Mouse (Mus musculus) granulocyte monocyte progenitor cell, adult 5-6 weeks (primary cell): ENCODE measurements around the gene Rps11. TPM values are rescaled to one million over a fixed set of nuclear protein-coding genes. Genes with fewer than 3 reads are reported as not detected.

ENCODE experiments used
- ATAC-seq: replicated peaks from 2 replicates; pipeline ENCODE4 v1.8.0; 2016; ENCODE audit warnings: mild to moderate bottlenecking, moderate TSS enrichment, inconsistent platforms; ENCODE audit not compliant: poor library complexity, severe bottlenecking
- total RNA-seq, 2 experiments: library from RNA; stranded (forward) in 1 of 2; stranded (reverse) in 1 of 2; fragments of 200-712, 200-1000 nt in 1 of 2; fragments of >200 nt in 1 of 2; fragmentation: Nextera tagmentation in 1 of 2; gene quantifications; 2 replicates each; pipeline ENCODE4 v1.2.3; 2014 to 2017

The Rps11 gene
- total RNA-seq, 2 experiments from 2014 or later, result 963 to 3,834 TPM

GRCm38 (mm10) chr7:45091001-45091990 lies 32.9 kb downstream of the Rps11 start:
- ATAC-seq, result peak; percentile 77

GRCm38 (mm10) chr7:45090251-45090977 lies 33.8 kb downstream of the Rps11 start:
- ATAC-seq, result peak; percentile 53

GRCm38 (mm10) chr7:45088597-45088996 lies 35.6 kb downstream of the Rps11 start:
- ATAC-seq, result no peak

GRCm38 (mm10) chr7:45086084-45086483 lies 38.2 kb downstream of the Rps11 start:
- no peak for ATAC-seq

GRCm38 (mm10) chr7:45083300-45083890 lies 40.8 kb downstream of the Rps11 start:
- ATAC-seq, result no peak

GRCm38 (mm10) chr7:45082401-45083299 lies 41.6 kb downstream of the Rps11 start:
- ATAC-seq, result peak; percentile 77

GRCm38 (mm10) chr7:45081016-45081415 lies 43.2 kb downstream of the Rps11 start:
- no peak for ATAC-seq

- ATAC-seq, result peak; percentile 36
These were observed 44.4 kb downstream of the Rps11 start for GRCm38 (mm10) chr7:45079856-45080255.

GRCm38 (mm10) chr7:45078513-45078912 lies 45.7 kb downstream of the Rps11 start:
- ATAC-seq, result no peak

GRCm38 (mm10) chr7:45077829-45078228 lies 46.4 kb downstream of the Rps11 start:
- no peak for ATAC-seq

GRCm38 (mm10) chr7:45077322-45077721 lies 46.9 kb downstream of the Rps11 start:
- no peak for ATAC-seq

- no peak for ATAC-seq
These were observed 47.7 kb downstream of the Rps11 start for GRCm38 (mm10) chr7:45076501-45076900.

GRCm38 (mm10) chr7:45075405-45075804 lies 48.8 kb downstream of the Rps11 start:
- ATAC-seq, result no peak

GRCm38 (mm10) chr7:45073949-45074348 lies 50.3 kb downstream of the Rps11 start:
- ATAC-seq, result no peak

- no peak for ATAC-seq
These were observed 51.0 kb downstream of the Rps11 start for GRCm38 (mm10) chr7:45073171-45073707.

Other genes starting within 250 kb of the Rps11 start
Only the 30 nearest of the 33 such genes appear.
- gene Fuz, start 228.4 kb downstream of the Rps11 start, total RNA-seq (2014; fragmentation: Nextera tagmentation), result 13.6 TPM in 2 replicates
- 16.5 and 18.0 TPM in 2 replicates for gene Fuz, start 228.4 kb downstream of the Rps11 start, total RNA-seq (2017)
- 40.8 and 84.2 TPM in 2 replicates for gene Ap2a1, start 194.9 kb downstream of the Rps11 start, total RNA-seq (2014; fragmentation: Nextera tagmentation)
- gene Ap2a1, start 194.9 kb downstream of the Rps11 start, total RNA-seq (2017), result 28.6 and 30.1 TPM in 2 replicates
- gene Tsks, start 181.2 kb downstream of the Rps11 start, total RNA-seq (2014; fragmentation: Nextera tagmentation), result not detected in 2 replicates
- 0.17 TPM in 1 of 2 replicates, not detected in the other for gene Tsks, start 181.2 kb downstream of the Rps11 start, total RNA-seq (2017)
- gene Cpt1c, start 149.6 kb downstream of the Rps11 start, total RNA-seq (2014; fragmentation: Nextera tagmentation), result not detected in 2 replicates
- gene Cpt1c, start 149.6 kb downstream of the Rps11 start, total RNA-seq (2017), result not detected in 2 replicates
- gene Prmt1, start 137.9 kb downstream of the Rps11 start, total RNA-seq (2014; fragmentation: Nextera tagmentation), result 104 and 115 TPM in 2 replicates
- gene Prmt1, start 137.9 kb downstream of the Rps11 start, total RNA-seq (2017), result 138 and 190 TPM in 2 replicates
- 76.6 and 105 TPM in 2 replicates for gene Irf3, start 126.8 kb downstream of the Rps11 start, total RNA-seq (2014; fragmentation: Nextera tagmentation)
- gene Irf3, start 126.8 kb downstream of the Rps11 start, total RNA-seq (2017), result 87.5 and 88.9 TPM in 2 replicates
- gene Bcl2l12, start 125.7 kb downstream of the Rps11 start, total RNA-seq (2014; fragmentation: Nextera tagmentation), result 19.4 and 57.9 TPM in 2 replicates
- gene Bcl2l12, start 125.7 kb downstream of the Rps11 start, total RNA-seq (2017), result 18.4 and 32.9 TPM in 2 replicates
- gene Scaf1, start 108.1 kb downstream of the Rps11 start, total RNA-seq (2014; fragmentation: Nextera tagmentation), result 28.6 and 29.8 TPM in 2 replicates
- gene Scaf1, start 108.1 kb downstream of the Rps11 start, total RNA-seq (2017), result 15.7 and 17.8 TPM in 2 replicates
- 2.3 and 7.8 TPM in 2 replicates for gene Rras, start 106.5 kb downstream of the Rps11 start, total RNA-seq (2014; fragmentation: Nextera tagmentation)
- 1.0 and 1.4 TPM in 2 replicates for gene Rras, start 106.5 kb downstream of the Rps11 start, total RNA-seq (2017)
- gene Prr12, start 71.6 kb downstream of the Rps11 start, total RNA-seq (2014; fragmentation: Nextera tagmentation), result 21.1 and 29.6 TPM in 2 replicates
- 1.7 and 4.1 TPM in 2 replicates for gene Prr12, start 71.6 kb downstream of the Rps11 start, total RNA-seq (2017)
- gene Nosip, start 62.0 kb downstream of the Rps11 start, total RNA-seq (2014; fragmentation: Nextera tagmentation), result 42.2 and 57.2 TPM in 2 replicates
- 49.4 and 63.1 TPM in 2 replicates for gene Nosip, start 62.0 kb downstream of the Rps11 start, total RNA-seq (2017)
- 6.8 and 9.4 TPM in 2 replicates for gene Prrg2, start 61.8 kb downstream of the Rps11 start, total RNA-seq (2014; fragmentation: Nextera tagmentation)
- 4.8 and 5.3 TPM in 2 replicates for gene Prrg2, start 61.8 kb downstream of the Rps11 start, total RNA-seq (2017)
- gene Rcn3, start 32.2 kb downstream of the Rps11 start, total RNA-seq (2014; fragmentation: Nextera tagmentation), result 2.2 and 11.6 TPM in 2 replicates
- 4.1 and 7.0 TPM in 2 replicates for gene Rcn3, start 32.2 kb downstream of the Rps11 start, total RNA-seq (2017)
- gene Fcgrt, start 20.6 kb downstream of the Rps11 start, total RNA-seq (2014; fragmentation: Nextera tagmentation), result 2.1 and 3.8 TPM in 2 replicates
- gene Fcgrt, start 20.6 kb downstream of the Rps11 start, total RNA-seq (2017), result 2.7 and 3.6 TPM in 2 replicates
- gene Rpl13a, start 4.3 kb upstream of the Rps11 start, total RNA-seq (2014; fragmentation: Nextera tagmentation), result 3,523 and 3,605 TPM in 2 replicates
- 3,792 and 4,750 TPM in 2 replicates for gene Rpl13a, start 4.3 kb upstream of the Rps11 start, total RNA-seq (2017)
- gene Gm45713, start 11.8 kb upstream of the Rps11 start, total RNA-seq (2014; fragmentation: Nextera tagmentation), result not detected in 2 replicates
- gene Gm45713, start 11.8 kb upstream of the Rps11 start, total RNA-seq (2017), result 0.10 and 0.13 TPM in 2 replicates
- 7.4 and 8.2 TPM in 2 replicates for gene Flt3l, start 12.0 kb upstream of the Rps11 start, total RNA-seq (2014; fragmentation: Nextera tagmentation)
- gene Flt3l, start 12.0 kb upstream of the Rps11 start, total RNA-seq (2017), result 2.3 and 5.7 TPM in 2 replicates
- gene Pih1d1, start 29.9 kb upstream of the Rps11 start, total RNA-seq (2014; fragmentation: Nextera tagmentation), result 74.2 and 91.6 TPM in 2 replicates
- 48.8 and 58.4 TPM in 2 replicates for gene Pih1d1, start 29.9 kb upstream of the Rps11 start, total RNA-seq (2017)
- 53.4 and 59.8 TPM in 2 replicates for gene Aldh16a1, start 30.1 kb upstream of the Rps11 start, total RNA-seq (2014; fragmentation: Nextera tagmentation)
- 31.2 and 42.5 TPM in 2 replicates for gene Aldh16a1, start 30.1 kb upstream of the Rps11 start, total RNA-seq (2017)
- gene Slc17a7, start 39.5 kb upstream of the Rps11 start, total RNA-seq (2014; fragmentation: Nextera tagmentation), result 0.17 TPM in 1 of 2 replicates, not detected in the other
- gene Slc17a7, start 39.5 kb upstream of the Rps11 start, total RNA-seq (2017), result not detected in 2 replicates
- gene Gfy, start 55.1 kb upstream of the Rps11 start, total RNA-seq (2014; fragmentation: Nextera tagmentation), result not detected in 2 replicates
- not detected in 2 replicates for gene Gfy, start 55.1 kb upstream of the Rps11 start, total RNA-seq (2017)
- gene Pth2, start 56.6 kb upstream of the Rps11 start, total RNA-seq (2014; fragmentation: Nextera tagmentation), result not detected in 2 replicates
- gene Pth2, start 56.6 kb upstream of the Rps11 start, total RNA-seq (2017), result not detected in 2 replicates
- gene Ccdc155, start 80.5 kb upstream of the Rps11 start, total RNA-seq (2014; fragmentation: Nextera tagmentation), result not detected in 2 replicates
- 0.26 and 0.67 TPM in 2 replicates for gene Ccdc155, start 80.5 kb upstream of the Rps11 start, total RNA-seq (2017)
- gene Dkkl1, start 87.7 kb upstream of the Rps11 start, total RNA-seq (2014; fragmentation: Nextera tagmentation), result 2.3 and 9.5 TPM in 2 replicates
- 0.77 TPM in 1 of 2 replicates, not detected in the other for gene Dkkl1, start 87.7 kb upstream of the Rps11 start, total RNA-seq (2017)
- 0.62 TPM in 1 of 2 replicates, not detected in the other for gene Tead2, start 91.3 kb upstream of the Rps11 start, total RNA-seq (2014; fragmentation: Nextera tagmentation)
- gene Tead2, start 91.3 kb upstream of the Rps11 start, total RNA-seq (2017), result not detected in 2 replicates
- 104 and 177 TPM in 2 replicates for gene Cd37, start 114.7 kb upstream of the Rps11 start, total RNA-seq (2014; fragmentation: Nextera tagmentation)
- 59.5 and 69.2 TPM in 2 replicates for gene Cd37, start 114.7 kb upstream of the Rps11 start, total RNA-seq (2017)
- not detected in 2 replicates for gene Slc6a16, start 116.6 kb upstream of the Rps11 start, total RNA-seq (2014; fragmentation: Nextera tagmentation)
- not detected in 2 replicates for gene Slc6a16, start 116.6 kb upstream of the Rps11 start, total RNA-seq (2017)
- gene Slc6a21, start 153.1 kb upstream of the Rps11 start, total RNA-seq (2014; fragmentation: Nextera tagmentation), result not detected in 2 replicates
- not detected in 2 replicates for gene Slc6a21, start 153.1 kb upstream of the Rps11 start, total RNA-seq (2017)
- gene Trpm4, start 209.3 kb upstream of the Rps11 start, total RNA-seq (2014; fragmentation: Nextera tagmentation), result 5.4 and 6.3 TPM in 2 replicates
- gene Trpm4, start 209.3 kb upstream of the Rps11 start, total RNA-seq (2017), result 2.4 and 3.9 TPM in 2 replicates
- gene Hrc, start 210.9 kb upstream of the Rps11 start, total RNA-seq (2014; fragmentation: Nextera tagmentation), result not detected in 2 replicates
- gene Hrc, start 210.9 kb upstream of the Rps11 start, total RNA-seq (2017), result not detected in 2 replicates